Mouse (Mus musculus) liver, embryonic 14.5 days (tissue): ENCODE data around the gene Gjd3. TPM values are rescaled to one million over a fixed set of nuclear protein-coding genes. Genes with fewer than 3 reads are reported as not detected.
A peak's percentile ranks its signal among the peaks of the same experiment; 100 is the strongest.

Experiments
- ATAC-seq: fragments of 200-750 bp; cut with Nextera tagmentation; 2 replicates; pipeline ENCODE4 v1.8.0; 2017; ENCODE audit warnings: moderate number of reproducible peaks, mild to moderate bottlenecking, moderate library complexity; ENCODE audit not compliant: insufficient read depth
- DNase-seq, 3 experiments: peaks; one replicate each; pipeline ENCODE4 v3.0.0-alpha.2; 2012 to 2013; ENCODE audit warnings: low read depth in 3 of 3, low spot score in 3 of 3
- H3K27ac ChIP-seq: fragments of 300-500 bp; sonication (generic); 2 replicates; pipeline ENCODE4 v1.5.1; 2014; ENCODE audit warnings: moderate library complexity, mild to moderate bottlenecking, control low read depth, inconsistent platforms
- H3K27me3 ChIP-seq: fragments of 300-500 bp; sonication (generic); 2 replicates; pipeline ENCODE4 v1.6.1; 2014; ENCODE audit warnings: mild to moderate bottlenecking, low read length, moderate library complexity; ENCODE audit not compliant: control insufficient read depth, insufficient read depth
- H3K36me3 ChIP-seq: fragments of 300-500 bp; sonication (generic); replicated peaks from 2 replicates; pipeline ENCODE4 v1.6.1; 2014; ENCODE audit warnings: low read depth; ENCODE audit not compliant: control insufficient read depth, insufficient read depth
- H3K4me1 ChIP-seq, 2 experiments: fragments of 200-500 bp in 1 of 2; fragments of 300-500 bp in 1 of 2; sonication (generic) in 1 of 2; replicated peaks; 2 replicates each; pipeline ENCODE4 v1.6.1; 2012 to 2014; ENCODE audit warnings: antibody characterized with exemption in 1 of 2, inconsistent platforms in 1 of 2, low read length in 1 of 2; ENCODE audit not compliant: control insufficient read depth in 2 of 2, insufficient read depth in 2 of 2
- H3K4me2 ChIP-seq: fragments of 300-500 bp; sonication (generic); 2 replicates; pipeline ENCODE4 v1.6.1; 2014; ENCODE audit warnings: low read depth, mild to moderate bottlenecking, control low read depth, moderate library complexity
- H3K4me3 ChIP-seq, 2 experiments: fragments of 200-500 bp in 1 of 2; fragments of 300-500 bp in 1 of 2; sonication (generic) in 1 of 2; 2 replicates each; pipeline ENCODE4 v1.5.1; 2012 to 2014; ENCODE audit warnings: low read depth in 2 of 2, low read length in 2 of 2, mild to moderate bottlenecking in 2 of 2, control low read depth in 1 of 2, inconsistent platforms in 1 of 2, moderate library complexity in 1 of 2; ENCODE audit not compliant: insufficient read depth in 1 of 2
- H3K9ac ChIP-seq: fragments of 300-500 bp; sonication (generic); replicated peaks from 2 replicates; pipeline ENCODE4 v1.6.1; 2014; ENCODE audit warnings: mild to moderate bottlenecking, control low read depth, moderate library complexity
- H3K9me3 ChIP-seq: fragments of 300-500 bp; sonication (generic); 2 replicates; pipeline ENCODE4 v1.6.1; 2016; ENCODE audit warnings: low read length, mixed read lengths; ENCODE audit not compliant: control insufficient read depth
- CTCF ChIP-seq: IDR thresholded peaks from 2 replicates; pipeline ENCODE4 v1.5.1; 2016; ENCODE audit warnings: antibody characterized with exemption, low read depth, control low read depth
- EP300 ChIP-seq: IDR thresholded peaks from 2 replicates; pipeline ENCODE4 v1.6.1; 2016; ENCODE audit warnings: antibody characterized with exemption, low read depth
- WGBS: fragments of 180-500 bp; shearing (Covaris S2); extraction: QIAGEN DNeasy Blood & Tissue Kit; methylation state at CpG from one replicate; pipeline ENCODE4 v1.1.7; 2014; ENCODE audit not compliant: insufficient replicate concordance; 5-methylcytosine and 5-hydroxymethylcytosine counted together
- polyA plus RNA-seq, 2 experiments: library from polyadenylated mRNA; depleted of rRNA in 1 of 2; stranded (reverse) in 1 of 2; unstranded in 1 of 2; fragments of >200 nt; fragmentation: Nextera tagmentation in 1 of 2; extraction: Ambion mirVana in 1 of 2; gene quantifications; 2 replicates each; pipeline versions ENCODE4 v1.2.1 to v1.2.3; 2012 to 2014

Gjd3 gene
- polyA plus RNA-seq, 2 experiments, result not detected

DNA sequence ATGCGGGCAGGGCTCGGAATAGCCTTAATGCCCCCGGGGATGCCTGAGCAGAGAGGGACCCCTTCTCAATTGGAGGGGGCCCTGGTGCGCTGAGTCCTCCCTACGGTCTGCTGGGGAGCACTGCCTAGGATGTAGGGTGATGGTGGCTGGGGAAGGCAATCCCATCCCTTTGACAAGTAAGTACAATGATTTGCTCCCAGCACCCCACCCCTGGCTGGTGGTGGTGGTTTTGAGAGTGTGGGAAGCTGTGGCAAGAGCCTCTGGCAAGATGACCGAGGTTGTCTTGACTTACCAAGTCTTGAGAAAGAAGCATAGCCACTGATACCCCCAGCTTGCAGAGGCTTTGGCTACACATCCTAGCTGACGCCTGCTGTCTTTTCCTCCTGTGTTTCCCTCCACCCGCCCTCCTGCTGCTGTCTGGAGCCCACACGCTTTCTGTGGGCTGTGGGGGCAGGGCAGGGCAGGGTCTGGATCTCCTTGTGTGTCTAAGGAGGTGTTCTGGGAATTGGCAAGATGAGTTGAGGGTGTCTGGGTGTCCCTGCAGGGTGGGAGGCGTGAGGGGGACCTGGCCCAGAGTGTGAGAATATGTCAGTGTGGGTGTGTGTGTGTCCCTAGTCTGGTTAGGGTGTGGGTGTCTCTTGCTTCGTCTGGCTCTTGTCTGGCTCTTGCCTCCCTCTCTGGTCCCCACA lies 42.7 kb downstream of the Gjd3 start:
- WGBS, result 45% methylated on average over 11 of the region's 11 CpGs

DNA sequence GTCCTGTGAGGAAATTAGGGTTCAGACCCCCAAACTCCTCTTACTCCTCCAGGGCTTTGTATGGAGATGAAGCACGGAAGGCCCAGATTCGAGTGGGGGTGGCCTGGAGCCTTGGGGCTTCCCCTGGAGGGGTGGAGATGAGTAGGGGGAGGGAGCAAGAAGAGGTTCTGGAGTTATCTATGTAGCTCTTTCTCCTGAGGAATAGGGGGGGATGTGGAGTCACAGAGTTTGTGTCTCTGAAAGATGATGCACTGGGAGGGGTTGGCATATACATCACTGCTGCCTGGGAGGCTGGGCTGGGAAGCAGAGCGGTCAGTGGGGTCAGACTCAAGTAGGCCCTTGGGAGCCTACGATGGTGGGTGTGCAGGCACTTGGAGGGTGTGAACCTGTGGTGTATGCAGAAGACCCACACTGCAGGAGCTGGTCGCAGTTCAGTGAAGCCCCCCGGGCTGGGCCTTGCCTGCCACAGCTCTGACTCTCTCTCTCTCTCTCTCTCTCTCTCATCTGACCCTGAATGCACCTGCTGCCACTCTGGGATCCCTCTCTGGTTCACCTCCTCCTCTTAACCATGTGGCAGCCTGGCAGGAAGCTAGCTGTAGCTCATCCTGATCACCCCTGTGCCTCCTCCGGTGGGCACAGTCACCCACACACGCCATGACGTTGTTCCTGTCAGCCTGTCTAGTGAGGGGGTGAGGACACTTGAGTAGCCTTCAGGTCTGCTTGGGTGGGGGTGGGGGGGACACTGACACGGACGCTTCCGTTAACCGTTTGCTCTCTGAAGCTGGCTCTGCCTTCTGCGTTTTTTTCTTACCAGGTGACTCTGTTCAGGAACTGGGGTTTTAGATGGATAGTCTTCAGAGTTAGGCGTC lies 43.5 kb downstream of the Gjd3 start:
- Histone ChIP-seq H3K4me1 (peaks cover 5 to 32% of the 10 kb centered on the region in 2 experiments; a peak in 3 of 4 replicates), H3K36me3 (no peaks in the 10 kb centered on the region), H3K9me3 (no peaks in the 10 kb centered on the region), H3K9ac (no peak overlapping the region), H3K27ac (no peak overlapping the region), H3K27me3 (peaks cover 41% of the 10 kb centered on the region), H3K4me2 (peak overlapping the region; percentile 73), H3K4me3 (no peak overlapping the region)
- ATAC-seq (no peak), DNase-seq (no peak)
- TF ChIP-seq CTCF (no peak), EP300 (no peak)
- 48% methylated on average over 15 of the region's 15 CpGs for WGBS

More for the DNA sequence above, 42.7 kb downstream of the Gjd3 start:
- TF ChIP-seq CTCF (no peak), EP300 (no peak)
- no peak overlapping the region for H3K4me2 ChIP-seq
- peaks cover 5 to 40% of the 10 kb centered on the region in 2 experiments; a peak in 3 of 4 replicates for H3K4me1 ChIP-seq
- H3K36me3 ChIP-seq, result no peaks in the 10 kb centered on the region
- no peak overlapping the region for H3K9ac ChIP-seq
- no peaks in the 10 kb centered on the region for H3K9me3 ChIP-seq
- ATAC-seq (no peak), DNase-seq (no peak)
- peaks cover 35% of the 10 kb centered on the region for H3K27me3 ChIP-seq
- H3K4me3 ChIP-seq, result no peak overlapping the region
- H3K27ac ChIP-seq, result no peak overlapping the region

DNA sequence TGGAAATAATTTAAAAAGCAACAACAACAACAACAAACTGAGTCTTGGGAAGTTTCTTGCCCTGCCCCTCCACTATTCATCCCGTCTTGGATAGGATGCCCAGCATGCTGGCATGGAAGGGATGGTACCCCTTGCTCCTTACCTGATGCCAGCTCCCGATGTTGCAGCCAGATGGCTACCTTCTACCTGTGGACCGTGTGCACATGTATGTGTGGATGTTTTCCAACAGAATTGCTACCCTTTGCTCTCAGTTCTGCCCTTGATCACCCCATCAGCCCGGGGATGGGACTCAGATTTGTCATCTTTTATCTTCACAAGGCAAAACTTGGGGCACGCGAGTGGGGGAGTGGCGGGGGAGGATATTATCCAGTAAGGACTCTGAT lies 44.1 kb downstream of the Gjd3 start:
- Histone ChIP-seq H3K4me3 (peak overlapping the region in 1 of 2 experiments; percentile 59; a peak in 2 of 4 replicates), H3K9ac (no peak overlapping the region), H3K27ac (no peak overlapping the region), H3K4me1 (peaks cover 5 to 26% of the 10 kb centered on the region in 2 experiments; a peak in 3 of 4 replicates), H3K9me3 (no peaks in the 10 kb centered on the region), H3K27me3 (peaks cover 44% of the 10 kb centered on the region), H3K4me2 (peak overlapping the region; percentile 73), H3K36me3 (no peaks in the 10 kb centered on the region)
- 0 out of 2 replicates have a peak, but pooled peaks have one; percentile 4 for TF ChIP-seq CTCF
- TF ChIP-seq EP300, result no peak
- DNase-seq (no peak), ATAC-seq (no peak)
- 39% methylated on average over 7 of the region's 7 CpGs for WGBS

DNA sequence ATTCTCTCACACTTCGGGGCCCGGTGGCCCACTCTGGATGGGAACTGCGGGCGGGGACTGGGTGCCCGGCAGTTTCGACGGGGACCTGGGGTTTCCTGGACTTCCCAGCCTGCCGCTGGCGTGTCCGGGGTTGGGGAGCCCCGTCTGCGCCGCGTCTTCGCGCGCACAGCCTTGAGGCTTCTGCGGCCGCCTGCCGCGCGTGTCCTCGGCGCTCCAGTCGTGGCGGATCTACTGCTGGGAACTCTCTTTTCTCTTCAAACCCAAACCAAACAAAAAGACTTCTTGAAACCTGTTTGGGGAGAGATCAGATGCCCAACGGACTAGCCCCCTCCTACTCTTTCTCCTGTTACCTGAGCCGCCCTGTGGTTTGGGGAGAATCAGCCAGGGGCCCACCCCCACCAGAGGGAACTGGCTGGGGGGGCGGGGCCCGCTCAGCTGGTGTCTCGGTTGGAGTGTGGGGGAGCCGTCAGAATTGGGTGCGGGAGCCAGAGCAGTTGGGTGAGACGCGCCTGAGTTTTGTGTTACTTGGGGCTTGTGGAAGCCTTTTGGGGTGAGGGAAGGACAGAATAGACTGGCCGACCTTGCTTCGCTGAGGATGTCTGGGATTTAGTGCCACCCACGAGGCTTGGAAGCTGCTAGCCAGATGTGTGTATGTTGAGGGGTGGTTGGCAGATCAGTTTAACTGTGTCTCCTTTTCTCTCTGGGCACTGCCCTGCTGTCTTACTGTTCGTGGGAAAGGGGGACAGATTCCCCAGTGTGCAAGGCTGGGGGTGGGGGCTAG lies 44.7 kb downstream of the Gjd3 start:
- ATAC-seq (peak; percentile 7; the same call in 1 of the 2 replicates), DNase-seq (no peak)
- peak overlapping the region; percentile 59 to 66 for H3K4me3 ChIP-seq
- peak overlapping the region; percentile 73 for H3K4me2 ChIP-seq
- no peaks in the 10 kb centered on the region for H3K36me3 ChIP-seq
- no peak overlapping the region for H3K27ac ChIP-seq
- 1% methylated on average over 39 of the region's 39 CpGs for WGBS
- peaks cover 44% of the 10 kb centered on the region for H3K27me3 ChIP-seq
- H3K9ac ChIP-seq, result peak overlapping the region; percentile 14; the same call in 1 of the 2 replicates
- no peak for TF ChIP-seq CTCF
- TF ChIP-seq EP300, result no peak
- H3K4me1 ChIP-seq, result peaks cover 5 to 23% of the 10 kb centered on the region in 2 experiments; a peak in 3 of 4 replicates
- no peaks in the 10 kb centered on the region for H3K9me3 ChIP-seq
